In genomic region chr12:84462856-84463255, GRCm38 (mm10) we compare ENCODE assay signal across 23 mouse cellular contexts. TPM values are rescaled to one million over a fixed set of nuclear protein-coding genes. Genes with fewer than 3 reads are reported as not detected.
A peak's percentile ranks its signal among the peaks of the same experiment; 100 is the strongest.
DNase-seq lines count a peak whose midpoint lies in the region; ATAC-seq lines count a peak whose summit lies in the region.
"Had no signal": no experiment of that assay in that cellular context is flagged by ENCODE, and none has a peak within 500 bp of the region (broad histone marks: within the 10 kb centered on the region; RNA-seq: fewer than 3 reads in every experiment).

No protein-coding gene starts in this region.

- H3K4me1 ChIP-seq in forebrain, embryonic 13.5 days: no peaks in the 10 kb centered on the region
- no peaks in the 10 kb centered on the region for H3K4me1 ChIP-seq in forebrain, embryonic 16.5 days (replicated peaks; ENCODE audit: control insufficient read depth, insufficient read depth, low read length)
- H3K4me1 ChIP-seq: forebrain, embryonic 10.5 days; hindbrain, embryonic 10.5 days had no signal

- H3K9ac ChIP-seq in forebrain, embryonic 13.5 days: no peak overlapping the region; the same call in 1 of the 2 replicates
- no peak overlapping the region for H3K9ac ChIP-seq in forebrain, embryonic 16.5 days (replicated peaks; ENCODE audit: low read depth, low read length)
- H3K9ac ChIP-seq: hindbrain, embryonic 14.5 days had no signal

- H3K27me3 ChIP-seq in forebrain, embryonic 13.5 days: no peaks in the 10 kb centered on the region
- H3K27me3 ChIP-seq in forebrain, embryonic 16.5 days (replicated peaks; ENCODE audit: control insufficient read depth, insufficient read depth, low read length): no peaks in the 10 kb centered on the region

- 84% methylated on average over 3 of the region's 3 CpGs for WGBS in forebrain, embryonic 13.5 days
- 84% methylated on average over 3 of the region's 3 CpGs for WGBS in forebrain, embryonic 16.5 days

- no peak overlapping the region for H3K4me3 ChIP-seq in forebrain, embryonic 13.5 days
- H3K4me3 ChIP-seq in forebrain, embryonic 16.5 days (replicated peaks; ENCODE audit: low read length): no peak overlapping the region
- H3K4me3 ChIP-seq: forebrain, embryonic 10.5 days; heart, adult 2 months; hindbrain, embryonic 10.5 days had no signal

- DNase-seq in 3T3-L1 (ENCODE audit: low read depth, low spot score): peak; percentile 42
- DNase-seq in Muller cell, postnatal 12 days (ENCODE audit: inconsistent ontology term): peak; percentile 53
- DNase-seq in brain, adult 2 months (ENCODE audit: low read depth, low spot score): peak; percentile 36
- no peak for DNase-seq in embryo, embryonic 9.5 days (ENCODE audit: extremely low spot score)
- DNase-seq: adrenal gland, postnatal 10 days; cerebellum, adult 11-12 months; cerebellum, adult 8-10 months; cerebellum, postnatal 10 days; cerebellum, postnatal 36 days; embryo, embryonic 11 days; gastrocnemius, postnatal 25 days; heart, adult 2 months; kidney, adult 2 months had no signal

- no peaks in the 10 kb centered on the region; the same call in 1 of the 2 replicates for H3K9me3 ChIP-seq in forebrain, embryonic 13.5 days (replicated peaks)
- H3K9me3 ChIP-seq in forebrain, embryonic 16.5 days (ENCODE audit: control insufficient read depth, low read length): no peaks in the 10 kb centered on the region
- H3K9me3 ChIP-seq: hindbrain, embryonic 10.5 days had no signal

- no peak for ATAC-seq in forebrain, embryonic 13.5 days
- no peak for ATAC-seq in forebrain, embryonic 16.5 days
- no peak for ATAC-seq in inflammation-experienced regulatory T-cells, adult 6 months
- ATAC-seq: forebrain, embryonic 14.5 days; hindbrain, postnatal 0 days; intestine, postnatal 0 days had no signal

- H3K36me3 ChIP-seq in forebrain, embryonic 13.5 days (ENCODE audit: poor library complexity, severe bottlenecking): peaks cover 56% of the 10 kb centered on the region
- H3K36me3 ChIP-seq in forebrain, embryonic 16.5 days (ENCODE audit: control insufficient read depth, insufficient read depth): peaks cover 7% of the 10 kb centered on the region

- H3K27ac ChIP-seq in forebrain, embryonic 13.5 days: peak overlapping the region; percentile 31; the same call in 1 of the 2 replicates
- H3K27ac ChIP-seq in forebrain, embryonic 16.5 days (ENCODE audit: low read length): no peak overlapping the region
- H3K27ac ChIP-seq: forebrain, embryonic 10.5 days; heart, adult 2 months; hindbrain, embryonic 10.5 days; hindbrain, embryonic 14.5 days; hindbrain, postnatal 0 days had no signal

- H3K4me2 ChIP-seq in forebrain, embryonic 13.5 days: no peak overlapping the region
- no peak overlapping the region for H3K4me2 ChIP-seq in forebrain, embryonic 16.5 days (ENCODE audit: low read length)
- H3K4me2 ChIP-seq: heart, embryonic 11.5 days; hindbrain, embryonic 14.5 days had no signal

RNA-seq across cellular contexts. Expression of gene Lin52, which starts 11.6 kb away (rescaled TPM):
- polyA plus RNA-seq in forebrain, embryonic 13.5 days (2015; fragmentation: Nextera tagmentation; extraction: Ambion mirVana): 42.5 and 46.2 TPM in 2 replicates
- polyA plus RNA-seq in forebrain, embryonic 16.5 days (2015; fragmentation: Nextera tagmentation; extraction: Ambion mirVana): 40.3 and 41.4 TPM in 2 replicates
- 10 to 100 TPM; 25.6 to 29.4 (median 25.6) TPM for polyA plus RNA-seq in inflammation-experienced regulatory T-cells, adult 6 months (2017; shearing (Covaris generic))

RNA-seq across cellular contexts. Expression of gene Aldh6a1, which starts 12.1 kb away (rescaled TPM):
- 26.2 and 26.9 TPM in 2 replicates for polyA plus RNA-seq in forebrain, embryonic 13.5 days (2015; fragmentation: Nextera tagmentation; extraction: Ambion mirVana)
- 33.3 and 39.9 TPM in 2 replicates for polyA plus RNA-seq in forebrain, embryonic 16.5 days (2015; fragmentation: Nextera tagmentation; extraction: Ambion mirVana)
- 10 to 100 TPM in 2 of 3 experiments, 1 to 10 TPM in 1; 3.9 to 17.8 (median 16.4) TPM for polyA plus RNA-seq in inflammation-experienced regulatory T-cells, adult 6 months (2017; shearing (Covaris generic))

RNA-seq across cellular contexts. Expression of gene Rnf113a2, which starts 45.9 kb away (rescaled TPM):
- 29.3 and 29.9 TPM in 2 replicates for polyA plus RNA-seq in forebrain, embryonic 13.5 days (2015; fragmentation: Nextera tagmentation; extraction: Ambion mirVana)
- polyA plus RNA-seq in forebrain, embryonic 16.5 days (2015; fragmentation: Nextera tagmentation; extraction: Ambion mirVana): 26.9 and 30.1 TPM in 2 replicates
- polyA plus RNA-seq in inflammation-experienced regulatory T-cells, adult 6 months (2017; shearing (Covaris generic)): 10 to 100 TPM; 31.0 to 35.6 (median 31.9) TPM

RNA-seq across cellular contexts. Expression of gene Bbof1, which starts 54.0 kb away (rescaled TPM):
- polyA plus RNA-seq in forebrain, embryonic 13.5 days (2015; fragmentation: Nextera tagmentation; extraction: Ambion mirVana): 2.4 and 2.6 TPM in 2 replicates
- polyA plus RNA-seq in forebrain, embryonic 16.5 days (2015; fragmentation: Nextera tagmentation; extraction: Ambion mirVana): 4.5 and 5.0 TPM in 2 replicates
- polyA plus RNA-seq in inflammation-experienced regulatory T-cells, adult 6 months (2017; shearing (Covaris generic)): under 1 TPM; 0.30 to 0.69 (median 0.60) TPM

RNA-seq across cellular contexts. Expression of gene Entpd5, which starts 54.0 kb away (rescaled TPM):
- 8.8 and 9.9 TPM in 2 replicates for polyA plus RNA-seq in forebrain, embryonic 13.5 days (2015; fragmentation: Nextera tagmentation; extraction: Ambion mirVana)
- 10.4 and 10.6 TPM in 2 replicates for polyA plus RNA-seq in forebrain, embryonic 16.5 days (2015; fragmentation: Nextera tagmentation; extraction: Ambion mirVana)
- polyA plus RNA-seq in inflammation-experienced regulatory T-cells, adult 6 months (2017; shearing (Covaris generic)): 10 to 100 TPM; 22.4 to 28.4 (median 24.5) TPM
